Mouse (Mus musculus) liver, adult 2 months (tissue): ENCODE data around the gene Vcp. TPM values are rescaled to one million over a fixed set of nuclear protein-coding genes. Genes with fewer than 3 reads are reported as not detected.

Experiments
- DNase-seq: peaks from one replicate; pipeline ENCODE4 v3.0.0-alpha.2; 2011; ENCODE audit warnings: low read depth, low spot score; ENCODE audit errors: extremely low read depth
- H3K27ac ChIP-seq: fragments of 200-500 bp; replicated peaks from 2 replicates; pipeline ENCODE4 v1.5.1; 2012; ENCODE audit warnings: low read depth, mild to moderate bottlenecking, control low read depth, inconsistent platforms, low read length; ENCODE audit not compliant: insufficient read depth
- H3K27me3 ChIP-seq: fragments of 200-500 bp; 2 replicates; pipeline ENCODE4 v1.6.1; 2012; ENCODE audit warnings: mild to moderate bottlenecking, moderate library complexity, low read length, inconsistent platforms; ENCODE audit not compliant: control insufficient read depth, insufficient read depth
- H3K36me3 ChIP-seq: fragments of 200-500 bp; 2 replicates; pipeline ENCODE4 v1.6.1; 2012; ENCODE audit warnings: low read length, inconsistent platforms; ENCODE audit not compliant: control insufficient read depth, insufficient read depth
- H3K4me1 ChIP-seq: fragments of 200-500 bp; 2 replicates; pipeline ENCODE4 v1.6.1; 2011; ENCODE audit warnings: low read length; ENCODE audit not compliant: control insufficient read depth, insufficient read depth
- H3K4me3 ChIP-seq: fragments of 200-500 bp; 2 replicates; pipeline ENCODE4 v1.5.1; 2011; ENCODE audit warnings: low read depth, mild to moderate bottlenecking, control low read depth, low read length, moderate library complexity; ENCODE audit not compliant: insufficient read depth
- H3K79me2 ChIP-seq: fragments of 200-500 bp; 2 replicates; pipeline ENCODE4 v1.6.1; 2012; ENCODE audit warnings: inconsistent platforms, mild to moderate bottlenecking, low read length, moderate library complexity; ENCODE audit not compliant: control insufficient read depth, insufficient read depth
- H3K9ac ChIP-seq: fragments of 200-500 bp; 2 replicates; pipeline ENCODE4 v1.6.1; 2012; ENCODE audit warnings: low read depth, mild to moderate bottlenecking, control low read depth, inconsistent platforms, low read length
- CTCF ChIP-seq: fragments of 200-500 bp; IDR thresholded peaks from 2 replicates; pipeline ENCODE4 v1.5.1; 2011; ENCODE audit warnings: low read depth, low read length, control low read depth
- POLR2A ChIP-seq: fragments of 200-500 bp; IDR thresholded peaks from 2 replicates; pipeline ENCODE4 v1.6.1; 2011; ENCODE audit warnings: low read length, control low read depth; ENCODE audit not compliant: insufficient read depth; ENCODE audit errors: extremely low read depth
- WGBS: fragments of 180-500 bp; shearing (Covaris S2); methylation state at CpG from one replicate; pipeline ENCODE4 v1.1.7; 2018; 5-methylcytosine and 5-hydroxymethylcytosine counted together
- polyA plus RNA-seq: library from polyadenylated mRNA; depleted of rRNA; stranded (reverse); fragments of >200 nt; gene quantifications from 2 replicates; pipeline ENCODE4 v1.2.3, GENCODE M21; 2012
- total RNA-seq: library from RNA; depleted of rRNA; stranded (reverse); fragments of >200 nt; gene quantifications from 2 replicates; pipeline ENCODE4 v1.2.3, GENCODE M21; 2014

The Vcp gene
- total and polyA plus RNA-seq, 2 experiments = 157 to 182 TPM

- no peak overlapping the region for H3K27ac ChIP-seq
- H3K4me1 ChIP-seq = peaks cover 15% of the 10 kb centered on the region
- WGBS = 94% methylated on average over 7 of the region's 7 CpGs
- H3K79me2 ChIP-seq = no peaks in the 10 kb centered on the region; the same call in 1 of the 2 replicates
- peaks cover 7% of the 10 kb centered on the region; the same call in 1 of the 2 replicates for H3K36me3 ChIP-seq
- H3K4me3 ChIP-seq = no peak overlapping the region
- no peaks in the 10 kb centered on the region for H3K27me3 ChIP-seq
- no peak for TF ChIP-seq POLR2A
- no peak for TF ChIP-seq CTCF
- H3K9ac ChIP-seq = no peak overlapping the region
- no peak for DNase-seq
These were observed 28.8 kb upstream of the Vcp start for GRCm38 (mm10) chr4:43029121-43029520.

- WGBS = 6% methylated on average over 42 of the region's 42 CpGs
- no peaks in the 10 kb centered on the region for H3K27me3 ChIP-seq
- H3K4me3 ChIP-seq = peak within 1 kb of the TSS; percentile 76
- TF ChIP-seq POLR2A (no peak), CTCF (peak; percentile 95)
- peak within 1 kb of the TSS; percentile 94 for H3K27ac ChIP-seq
- peaks cover 6% of the 10 kb centered on the region; the same call in 1 of the 2 replicates for H3K36me3 ChIP-seq
- H3K79me2 ChIP-seq = no peaks in the 10 kb centered on the region; the same call in 1 of the 2 replicates
- H3K4me1 ChIP-seq = peaks cover 11% of the 10 kb centered on the region
- peak; percentile 88 for DNase-seq
- H3K9ac ChIP-seq = peak within 1 kb of the TSS; percentile 77
These were observed 25.0 kb upstream of the Vcp start, which contains the start of gene Pigo for GRCm38 (mm10) chr4:43025084-43025960. Gene Pigo, minus strand, starts transcription at chr4:43025819.

- Histone ChIP-seq H3K9ac (no peak overlapping the region), H3K79me2 (no peaks in the 10 kb centered on the region), H3K4me1 (peaks cover 9% of the 10 kb centered on the region), H3K36me3 (peaks cover 6% of the 10 kb centered on the region; the same call in 1 of the 2 replicates), H3K27me3 (no peaks in the 10 kb centered on the region), H3K4me3 (peak overlapping the region; percentile 9; the same call in 1 of the 2 replicates), H3K27ac (no peak overlapping the region)
- no peak for DNase-seq
- TF ChIP-seq POLR2A (no peak), CTCF (no peak)
- 79% methylated on average over 14 of the region's 14 CpGs for WGBS
These were observed 24.4 kb upstream of the Vcp start for GRCm38 (mm10) chr4:43024673-43025072.

- H3K27me3 ChIP-seq = no peaks in the 10 kb centered on the region
- no peak overlapping the region for H3K9ac ChIP-seq
- 89% methylated on average over 17 of the region's 17 CpGs for WGBS
- peaks cover 7% of the 10 kb centered on the region; the same call in 1 of the 2 replicates for H3K36me3 ChIP-seq
- no peak for TF ChIP-seq CTCF
- TF ChIP-seq POLR2A = no peak
- DNase-seq = no peak
- no peak overlapping the region for H3K4me3 ChIP-seq
- H3K27ac ChIP-seq = no peak overlapping the region
- peaks cover 9% of the 10 kb centered on the region for H3K4me1 ChIP-seq
- H3K79me2 ChIP-seq = no peaks in the 10 kb centered on the region
These were observed 21.0 kb upstream of the Vcp start for GRCm38 (mm10) chr4:43021341-43021740.

GRCm38 (mm10) chr4:43020876-43021275, 20.6 kb upstream of the Vcp start:
- peaks cover 9% of the 10 kb centered on the region for H3K4me1 ChIP-seq
- no peaks in the 10 kb centered on the region for H3K27me3 ChIP-seq
- H3K36me3 ChIP-seq = peaks cover 7% of the 10 kb centered on the region; the same call in 1 of the 2 replicates
- H3K79me2 ChIP-seq = no peaks in the 10 kb centered on the region
- no peak for DNase-seq
- no peak overlapping the region for H3K9ac ChIP-seq
- 95% methylated on average over 16 of the region's 16 CpGs for WGBS
- H3K27ac ChIP-seq = no peak overlapping the region
- TF ChIP-seq CTCF (no peak), POLR2A (no peak)
- no peak overlapping the region for H3K4me3 ChIP-seq
